Mouse (Mus musculus): ENCODE measurements around the gene Lgsn. TPM values are rescaled to one million over a fixed set of nuclear protein-coding genes. Genes with fewer than 3 reads are reported as not detected.
A peak's percentile ranks its signal among the peaks of the same experiment; 100 is the strongest.

Lgsn gene
- total RNA-seq (2021) = not detected
- long read RNA-seq, experiment 1 = 0 reads
- long read RNA-seq, experiment 2 = 0 reads

GRCm38 (mm10) chr1:31176101-31176500, at the start of gene Lgsn:
Gene Lgsn (plus strand): TSS chr1:31176401.
- intact Hi-C loops (cut with DNase I) = no loop called here
- no peak for DNase-seq

- intact Hi-C loops (cut with DNase I) = no loop called here
- DNase-seq = no peak
Observed at GRCm38 (mm10) chr1:31138387-31138786, 37.8 kb upstream of the Lgsn start.

GRCm38 (mm10) chr1:31142288-31143094, 33.7 kb upstream of the Lgsn start:
- intact Hi-C loops (cut with DNase I) = no loop called here
- DNase-seq = no peak

- DNase-seq = no peak
- intact Hi-C loops (cut with DNase I) = no loop called here
Observed at GRCm38 (mm10) chr1:31143571-31143970, 32.6 kb upstream of the Lgsn start.

- DNase-seq = no peak
- intact Hi-C loops (cut with DNase I) = no loop called here
Observed at GRCm38 (mm10) chr1:31149671-31150070, 26.5 kb upstream of the Lgsn start.

GRCm38 (mm10) chr1:31150546-31150945, 25.7 kb upstream of the Lgsn start:
- intact Hi-C loops (cut with DNase I) = no loop called here

GRCm38 (mm10) chr1:31152799-31153426, 23.3 kb upstream of the Lgsn start:
- no peak for DNase-seq
- intact Hi-C loops (cut with DNase I) = no loop called here

More at GRCm38 (mm10) chr1:31150546-31150945, 25.7 kb upstream of the Lgsn start:
- no peak for DNase-seq

GRCm38 (mm10) chr1:31153793-31154349, 22.3 kb upstream of the Lgsn start:
- DNase-seq = peak in 1 of 2 experiments; percentile 28
- intact Hi-C loops (cut with DNase I) = loop anchor here (1.0 kb wide), 1 partner anchor 376 kb away; no protein-coding TSS in a partner anchor

GRCm38 (mm10) chr1:31156185-31156584, 20.0 kb upstream of the Lgsn start:
- intact Hi-C loops (cut with DNase I) = loop anchor here (2.0 kb wide), 1 partner anchor 235 kb away; no protein-coding TSS in a partner anchor
- DNase-seq = no peak

GRCm38 (mm10) chr1:31156884-31157283, 19.3 kb upstream of the Lgsn start:
- intact Hi-C loops (cut with DNase I) = loop anchor here (2.0 kb wide), 1 partner anchor 236 kb away; no protein-coding TSS in a partner anchor
- no peak for DNase-seq

- intact Hi-C loops (cut with DNase I) = no loop called here
- no peak for DNase-seq
Observed at GRCm38 (mm10) chr1:31164527-31165189, 11.5 kb upstream of the Lgsn start.

- no peak for DNase-seq
- intact Hi-C loops (cut with DNase I) = no loop called here
Observed at GRCm38 (mm10) chr1:31165326-31166121, 10.7 kb upstream of the Lgsn start.

GRCm38 (mm10) chr1:31175401-31175800, 800 bp upstream of the Lgsn start:
- no peak for DNase-seq
- intact Hi-C loops (cut with DNase I) = no loop called here

- DNase-seq = no peak
- intact Hi-C loops (cut with DNase I) = no loop called here
Observed at GRCm38 (mm10) chr1:31178264-31178663, 2.1 kb downstream of the Lgsn start.

- intact Hi-C loops (cut with DNase I) = no loop called here
- no peak for DNase-seq
Observed at GRCm38 (mm10) chr1:31190237-31190866, 14.2 kb downstream of the Lgsn start.

- intact Hi-C loops (cut with DNase I) = no loop called here
- no peak for DNase-seq
Observed at GRCm38 (mm10) chr1:31195633-31196032, 19.4 kb downstream of the Lgsn start.

- DNase-seq = no peak
- intact Hi-C loops (cut with DNase I) = no loop called here
Observed at GRCm38 (mm10) chr1:31196959-31197358, 20.8 kb downstream of the Lgsn start.

GRCm38 (mm10) chr1:31203771-31204170, 27.6 kb downstream of the Lgsn start:
- no peak for DNase-seq
- intact Hi-C loops (cut with DNase I) = no loop called here

GRCm38 (mm10) chr1:31205346-31205745, 29.1 kb downstream of the Lgsn start:
- intact Hi-C loops (cut with DNase I) = no loop called here
- no peak for DNase-seq

GRCm38 (mm10) chr1:31205770-31206169, 29.6 kb downstream of the Lgsn start:
- no peak for DNase-seq
- intact Hi-C loops (cut with DNase I) = no loop called here
